Mouse (Mus musculus): ENCODE measurements around the gene Tex2. TPM values are rescaled to one million over a fixed set of nuclear protein-coding genes. Genes with fewer than 3 reads are reported as not detected.
"Not testable (repeated sequence)": the region's sequence is repeated elsewhere in the genome, so short reads cannot be mapped to it uniquely, and the experiment has no call there.

The Tex2 gene
- polyA plus RNA-seq, 1 experiment from 2014 or later: 8.9 TPM

DNA sequence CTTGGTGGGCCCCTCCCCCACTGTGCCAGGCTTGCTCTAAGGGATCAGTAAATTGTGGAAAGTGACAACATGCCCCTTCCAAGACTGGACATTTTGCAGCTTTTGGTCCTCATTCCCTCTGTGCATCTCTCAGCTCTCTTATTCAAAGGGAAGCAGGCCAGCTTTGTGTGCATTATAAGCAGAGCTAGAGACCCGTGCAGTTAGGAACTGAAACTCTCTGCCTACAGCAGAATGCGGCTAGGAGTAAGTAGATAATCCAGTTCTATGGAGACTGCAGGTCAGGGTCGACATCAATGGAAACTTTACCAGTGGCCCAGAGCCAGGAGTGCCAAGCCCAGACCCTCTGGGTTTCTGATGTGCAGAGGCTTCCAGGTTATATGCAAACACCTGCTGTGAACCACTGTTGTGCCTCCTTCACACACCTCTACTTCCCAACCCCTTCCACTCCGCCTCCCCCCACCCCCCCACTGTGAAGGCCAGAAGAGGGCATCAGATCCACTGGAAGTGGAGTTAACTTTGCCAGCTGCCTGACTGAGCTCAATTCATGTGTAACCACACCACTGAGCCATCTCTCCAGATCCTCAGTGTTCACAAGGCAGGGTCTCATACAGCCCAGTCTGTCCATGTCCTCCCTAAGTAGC lies 114.4 kb downstream of the Tex2 start:
- ATAC-seq (no peak), DNase-seq (ENCODE audit: low spot score) (no peak)
- Histone ChIP-seq H3K27ac (ENCODE audit: low read length) (no peak overlapping the region), H3K9ac (replicated peaks; ENCODE audit: low read depth) (no peak overlapping the region), H3K36me3 (ENCODE audit: insufficient read depth, low read length) (no peaks in the 10 kb centered on the region), H3K4me2 (replicated peaks; ENCODE audit: low read depth, low read length) (no peak overlapping the region), H3K4me1 (ENCODE audit: insufficient read depth, low read depth, low read length) (peaks cover 7% of the 10 kb centered on the region; the same call in 1 of the 2 replicates), H3K4me3 (ENCODE audit: low read depth, low read length) (no peak overlapping the region), H3K9me3 (ENCODE audit: low read length) (no peaks in the 10 kb centered on the region), H3K27me3 (replicated peaks; ENCODE audit: insufficient read depth, low read length) (no peaks in the 10 kb centered on the region)
- TF ChIP-seq EP300 (IDR thresholded peaks at IDR 0.05) (no peak), CTCF (IDR thresholded peaks at IDR 0.05) (no peak)
- 26% methylated on average over 4 of the region's 4 CpGs for WGBS

DNA sequence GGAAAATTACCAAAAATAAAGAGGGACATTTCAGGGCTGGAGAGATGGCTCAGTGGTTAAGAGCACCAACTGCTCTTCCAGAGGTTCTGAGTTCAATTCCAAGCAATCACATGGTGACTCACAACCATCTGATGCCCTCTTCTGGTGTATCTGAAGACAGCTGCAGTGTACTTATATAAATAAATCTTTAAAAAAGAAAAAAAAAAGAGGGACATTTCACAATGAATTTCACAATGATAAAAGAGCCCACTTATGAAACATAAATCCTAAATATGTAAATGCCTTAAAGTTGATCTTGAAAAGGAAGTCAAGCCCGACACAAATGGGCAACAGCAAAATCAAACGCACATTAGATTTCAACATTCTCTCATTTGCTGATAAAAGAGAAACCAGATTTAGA lies 115.3 kb downstream of the Tex2 start:
- peaks cover 7% of the 10 kb centered on the region; the same call in 1 of the 2 replicates for H3K4me1 ChIP-seq (ENCODE audit: insufficient read depth, low read depth, low read length)
- ATAC-seq: no peak

DNA sequence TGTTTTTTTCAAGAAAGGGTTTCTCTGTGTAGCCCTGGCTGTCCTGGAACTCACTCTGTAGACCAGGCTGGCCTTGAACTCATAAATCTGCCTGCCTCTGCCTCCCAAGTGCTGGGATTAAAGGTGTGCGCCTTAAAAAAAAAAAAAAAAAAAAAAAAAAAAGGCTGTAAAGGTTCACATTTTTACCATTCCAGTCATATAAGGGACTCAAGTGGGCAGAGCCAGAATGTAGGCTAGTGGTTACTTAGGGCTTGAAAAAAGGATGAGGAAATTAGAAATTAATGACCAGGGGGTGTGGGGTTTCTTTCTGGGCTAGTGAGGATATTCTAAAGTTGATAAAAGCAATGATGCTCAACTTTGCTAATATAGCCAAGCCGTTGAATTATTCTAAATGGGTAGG lies 116.2 kb downstream of the Tex2 start:
- H3K4me3 ChIP-seq (ENCODE audit: low read depth, low read length); H3K4me1 ChIP-seq (ENCODE audit: insufficient read depth, low read depth, low read length); H3K4me2 ChIP-seq (replicated peaks; ENCODE audit: low read depth, low read length); H3K27ac ChIP-seq (ENCODE audit: low read length); H3K9me3 ChIP-seq (ENCODE audit: low read length); H3K27me3 ChIP-seq (replicated peaks; ENCODE audit: insufficient read depth, low read length); ATAC-seq; H3K9ac ChIP-seq (replicated peaks; ENCODE audit: low read depth); H3K36me3 ChIP-seq (ENCODE audit: insufficient read depth, low read length); DNase-seq (ENCODE audit: low spot score): not testable (repeated sequence)
- WGBS: 91% methylated on average over 2 of the region's 2 CpGs

More for the DNA sequence above, 115.3 kb downstream of the Tex2 start:
- no peak overlapping the region for H3K4me2 ChIP-seq (replicated peaks; ENCODE audit: low read depth, low read length)
- H3K9me3 ChIP-seq (ENCODE audit: low read length): no peaks in the 10 kb centered on the region
- no peaks in the 10 kb centered on the region for H3K36me3 ChIP-seq (ENCODE audit: insufficient read depth, low read length)
- 47% methylated on average over 2 of the region's 2 CpGs for WGBS
- H3K4me3 ChIP-seq (ENCODE audit: low read depth, low read length): no peak overlapping the region
- H3K9ac ChIP-seq (replicated peaks; ENCODE audit: low read depth): no peak overlapping the region
- H3K27me3 ChIP-seq (replicated peaks; ENCODE audit: insufficient read depth, low read length): no peaks in the 10 kb centered on the region
- no peak overlapping the region for H3K27ac ChIP-seq (ENCODE audit: low read length)
- TF ChIP-seq CTCF (IDR thresholded peaks at IDR 0.05): peak; percentile 41
- TF ChIP-seq EP300 (IDR thresholded peaks at IDR 0.05): no peak
- DNase-seq (ENCODE audit: low spot score): peak; percentile 82

DNA sequence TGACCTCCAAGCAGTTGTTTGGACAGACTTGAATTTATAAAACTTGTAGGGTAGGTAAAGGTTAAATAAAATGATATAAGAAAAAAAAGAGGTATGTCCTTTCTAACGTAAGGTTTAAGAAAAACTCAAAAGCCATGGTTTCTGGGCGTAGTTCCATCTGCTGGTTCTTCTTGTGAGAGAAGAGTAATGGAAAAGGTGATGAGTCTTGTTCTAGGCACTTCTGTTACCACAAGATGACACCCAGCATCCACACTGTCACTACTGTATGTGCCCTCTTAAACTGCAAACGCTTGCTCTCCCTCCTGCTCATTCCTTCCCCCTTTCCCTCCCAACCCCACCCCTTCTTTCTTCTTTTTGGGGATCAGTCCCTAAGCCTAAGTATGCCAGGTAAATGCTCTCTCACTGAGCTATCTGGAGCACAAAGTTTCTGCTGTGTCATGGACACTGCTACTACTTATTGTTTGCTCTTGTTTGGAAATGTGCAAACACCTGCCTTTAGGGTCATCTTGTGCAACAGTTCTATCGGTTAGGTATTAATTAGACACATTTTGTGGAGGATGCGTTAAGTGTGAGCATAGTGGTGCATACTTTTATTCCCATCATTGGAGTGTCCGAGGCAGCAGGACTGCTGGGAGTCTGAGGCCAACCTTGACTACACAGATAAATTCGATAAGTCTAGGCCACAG lies 120.1 kb downstream of the Tex2 start:
- H3K9ac ChIP-seq (replicated peaks; ENCODE audit: low read depth): no peak overlapping the region
- TF ChIP-seq CTCF (IDR thresholded peaks at IDR 0.05) (no peak), EP300 (IDR thresholded peaks at IDR 0.05) (no peak)
- DNase-seq (ENCODE audit: low spot score): no peak
- no peaks in the 10 kb centered on the region for H3K27me3 ChIP-seq (replicated peaks; ENCODE audit: insufficient read depth, low read length)
- no peak overlapping the region for H3K4me3 ChIP-seq (ENCODE audit: low read depth, low read length)
- 59% methylated on average over 7 of the region's 7 CpGs for WGBS
- no peak overlapping the region for H3K4me2 ChIP-seq (replicated peaks; ENCODE audit: low read depth, low read length)
- no peaks in the 10 kb centered on the region for H3K9me3 ChIP-seq (ENCODE audit: low read length)
- no peaks in the 10 kb centered on the region for H3K36me3 ChIP-seq (ENCODE audit: insufficient read depth, low read length)
- ATAC-seq: no peak
- H3K27ac ChIP-seq (ENCODE audit: low read length): no peak overlapping the region
- 0 out of 2 replicates have a peak, but pooled peaks cover 5% of the 10 kb centered on the region for H3K4me1 ChIP-seq (ENCODE audit: insufficient read depth, low read depth, low read length)

DNA sequence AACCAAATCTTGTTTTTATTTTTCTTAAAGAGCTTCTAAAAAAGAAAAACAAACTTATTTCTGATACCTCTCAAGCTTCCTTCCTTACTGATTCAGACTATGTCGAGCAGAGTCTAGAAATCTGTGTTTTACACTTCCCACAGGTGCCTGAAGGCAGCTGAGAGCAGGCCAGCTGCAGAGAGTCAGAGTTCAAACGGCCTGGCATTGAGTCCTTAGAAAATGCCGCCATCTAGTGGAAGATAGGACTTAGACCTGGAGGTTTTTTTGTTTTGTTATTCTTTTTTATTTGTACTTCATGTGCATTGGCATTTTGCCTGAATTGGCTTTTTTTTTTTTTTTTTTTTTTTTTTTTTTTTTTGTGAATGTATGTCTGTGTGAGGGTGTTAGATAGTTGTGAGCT lies 121.8 kb downstream of the Tex2 start:
- peak; percentile 97 for DNase-seq (ENCODE audit: low spot score)
- TF ChIP-seq CTCF (IDR thresholded peaks at IDR 0.05): peak; percentile 79
- peak; percentile 41 for TF ChIP-seq EP300 (IDR thresholded peaks at IDR 0.05)
- H3K27ac ChIP-seq (ENCODE audit: low read length): no peak overlapping the region
- H3K4me3 ChIP-seq (ENCODE audit: low read depth, low read length): no peak overlapping the region
- WGBS: 0% methylated on average over 3 of the region's 3 CpGs
- no peaks in the 10 kb centered on the region for H3K36me3 ChIP-seq (ENCODE audit: insufficient read depth, low read length)
- H3K4me1 ChIP-seq (ENCODE audit: insufficient read depth, low read depth, low read length): 0 out of 2 replicates have a peak, but pooled peaks cover 5% of the 10 kb centered on the region
- no peak overlapping the region for H3K4me2 ChIP-seq (replicated peaks; ENCODE audit: low read depth, low read length)
- H3K9me3 ChIP-seq (ENCODE audit: low read length): no peaks in the 10 kb centered on the region
- no peaks in the 10 kb centered on the region for H3K27me3 ChIP-seq (replicated peaks; ENCODE audit: insufficient read depth, low read length)
- H3K9ac ChIP-seq (replicated peaks; ENCODE audit: low read depth): no peak overlapping the region
- no peak for ATAC-seq

DNA sequence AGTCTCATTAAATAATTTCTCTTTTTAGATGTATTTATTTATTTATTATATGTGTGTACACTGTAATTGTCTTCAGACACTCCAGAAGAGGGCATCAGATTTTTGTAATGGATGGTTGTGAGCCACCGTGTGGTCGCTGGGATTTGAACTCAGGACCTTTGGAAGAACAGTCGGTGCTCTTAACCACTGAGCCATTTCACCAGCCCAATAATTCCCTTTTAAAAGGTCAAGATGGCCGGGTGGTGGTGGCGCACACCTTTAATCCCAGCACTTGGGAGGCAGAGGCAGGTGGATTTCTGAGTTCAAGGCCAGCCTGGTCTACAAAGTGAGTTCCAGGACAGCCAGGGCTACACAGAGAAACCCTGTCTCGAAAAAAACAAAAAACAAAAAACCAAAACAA lies 122.6 kb downstream of the Tex2 start:
- not testable (repeated sequence) for H3K27ac ChIP-seq (ENCODE audit: low read length); H3K9me3 ChIP-seq (ENCODE audit: low read length); H3K4me2 ChIP-seq (replicated peaks; ENCODE audit: low read depth, low read length); ATAC-seq; H3K36me3 ChIP-seq (ENCODE audit: insufficient read depth, low read length); H3K4me1 ChIP-seq (ENCODE audit: insufficient read depth, low read depth, low read length); DNase-seq (ENCODE audit: low spot score); H3K27me3 ChIP-seq (replicated peaks; ENCODE audit: insufficient read depth, low read length); H3K4me3 ChIP-seq (ENCODE audit: low read depth, low read length); H3K9ac ChIP-seq (replicated peaks; ENCODE audit: low read depth)
- 80% methylated on average over 6 of the region's 6 CpGs for WGBS

All from lung, postnatal 0 days (tissue).